Mouse (Mus musculus) E14TG2a.4 (cell line): Measurements from ENCODE around the gene Cd276.

Experiments
- H3K27me3 ChIP-seq: 2 replicates; pipeline ENCODE4 v1.6.1; 2014; ENCODE audit warnings: low read length, control low read depth; ENCODE audit not compliant: insufficient read depth
- H3K36me3 ChIP-seq: 2 replicates; pipeline ENCODE4 v1.6.1; 2014; ENCODE audit warnings: low read length, control low read depth; ENCODE audit not compliant: insufficient read depth
- H3K4me1 ChIP-seq: replicated peaks from 2 replicates; pipeline ENCODE4 v1.6.1; 2014; ENCODE audit warnings: low read depth, low read length, control low read depth
- H3K4me3 ChIP-seq: replicated peaks from 2 replicates; pipeline ENCODE4 v1.5.1; 2014; ENCODE audit warnings: mild to moderate bottlenecking, low read length
- H3K9me3 ChIP-seq: 2 replicates; pipeline ENCODE4 v1.6.1; 2014; ENCODE audit warnings: low read length, control low read depth
- CTCF ChIP-seq: conservative IDR thresholded peaks from 2 replicates; pipeline ENCODE4 v1.5.1; 2014; ENCODE audit warnings: low read length
- NANOG ChIP-seq: IDR thresholded peaks from 2 replicates; pipeline ENCODE4 v1.6.1; 2014; ENCODE audit warnings: borderline replicate concordance, low read length, mixed read lengths
- POU5F1 ChIP-seq: IDR thresholded peaks from 2 replicates; pipeline ENCODE4 v1.6.1; 2014; ENCODE audit warnings: low read length, borderline replicate concordance

Cd276 gene

GRCm38 (mm10) chr9:58487851-58488801, 67.1 kb downstream of the Cd276 start, which contains the start of gene Insyn1:
TSS of gene Insyn1 (plus strand) at chr9:58488603.
- Histone ChIP-seq H3K36me3 (no peaks in the 10 kb centered on the region), H3K4me3 (peak within 1 kb of the TSS; percentile 82), H3K4me1 (peaks cover 41% of the 10 kb centered on the region), H3K27me3 (peaks cover 94% of the 10 kb centered on the region), H3K9me3 (no peaks in the 10 kb centered on the region)
- TF ChIP-seq POU5F1, result no peak
- TF ChIP-seq CTCF, result no peak
- TF ChIP-seq NANOG, result no peak

GRCm38 (mm10) chr9:58487076-58487475, 68.2 kb downstream of the Cd276 start:
- no peak overlapping the region for H3K4me3 ChIP-seq
- peaks cover 94% of the 10 kb centered on the region for H3K27me3 ChIP-seq
- no peaks in the 10 kb centered on the region for H3K9me3 ChIP-seq
- TF ChIP-seq CTCF (no peak), NANOG (no peak), POU5F1 (no peak)
- peaks cover 41% of the 10 kb centered on the region for H3K4me1 ChIP-seq
- no peaks in the 10 kb centered on the region for H3K36me3 ChIP-seq
